Comparison of ENCODE assay signal across 8 mouse cellular contexts in genomic region chr1:74950576-74951490, GRCm38 (mm10). TPM values are rescaled to one million over a fixed set of nuclear protein-coding genes. Genes with fewer than 3 reads are reported as not detected.
DNase-seq lines count a peak whose midpoint lies in the region; ATAC-seq and TF ChIP-seq lines count a peak whose summit lies in the region.

No protein-coding gene starts in this region.

- H3K4me2 ChIP-seq in lung, postnatal 0 days (replicated peaks; ENCODE audit: low read depth, low read length): peak overlapping the region; percentile 57
- H3K4me2 ChIP-seq in forebrain, postnatal 0 days (ENCODE audit: low read depth): peak overlapping the region; percentile 54

- DNase-seq in lung, postnatal 0 days (ENCODE audit: low spot score): no peak
- DNase-seq in lung, adult 18-20 months: no peak
- DNase-seq in forebrain, postnatal 0 days: no peak
- DNase-seq in limb, embryonic 10.5 days (ENCODE audit: low spot score): peak; percentile 66
- no peak for DNase-seq in adrenal gland, adult 8-10 months
- DNase-seq in spleen, adult 18-20 months: no peak

- no peaks in the 10 kb centered on the region for H3K36me3 ChIP-seq in lung, postnatal 0 days (ENCODE audit: insufficient read depth, low read length)
- no peaks in the 10 kb centered on the region for H3K36me3 ChIP-seq in forebrain, postnatal 0 days (ENCODE audit: insufficient read depth)
- no peaks in the 10 kb centered on the region for H3K36me3 ChIP-seq in limb, embryonic 10.5 days
- H3K36me3 ChIP-seq in small intestine, adult 2 months (ENCODE audit: control insufficient read depth, insufficient read depth, low read length): peaks cover 26% of the 10 kb centered on the region

- H3K4me1 ChIP-seq in lung, postnatal 0 days (ENCODE audit: insufficient read depth, low read depth, low read length): peaks cover 15% of the 10 kb centered on the region
- 0 out of 2 replicates have a peak, but pooled peaks cover 18% of the 10 kb centered on the region for H3K4me1 ChIP-seq in forebrain, postnatal 0 days (ENCODE audit: insufficient read depth)
- peaks cover 38% of the 10 kb centered on the region for H3K4me1 ChIP-seq in limb, embryonic 10.5 days
- H3K4me1 ChIP-seq in small intestine, adult 2 months (ENCODE audit: control insufficient read depth, insufficient read depth, insufficient read length, low read length): peaks cover 9% of the 10 kb centered on the region

- peak overlapping the region; percentile 32 for H3K4me3 ChIP-seq in lung, postnatal 0 days (ENCODE audit: low read depth, low read length)
- peak overlapping the region; percentile 32 for H3K4me3 ChIP-seq in forebrain, postnatal 0 days (ENCODE audit: low read depth, low read length)
- H3K4me3 ChIP-seq in limb, embryonic 10.5 days: peak overlapping the region; percentile 44
- H3K4me3 ChIP-seq in small intestine, adult 2 months (ENCODE audit: low read depth, low read length): peak overlapping the region; percentile 81

- H3K9me3 ChIP-seq in lung, postnatal 0 days (ENCODE audit: low read length): no peaks in the 10 kb centered on the region
- H3K9me3 ChIP-seq in forebrain, postnatal 0 days (ENCODE audit: low read length): no peaks in the 10 kb centered on the region
- no peaks in the 10 kb centered on the region for H3K9me3 ChIP-seq in limb, embryonic 10.5 days (replicated peaks)

- H3K27me3 ChIP-seq in lung, postnatal 0 days (replicated peaks; ENCODE audit: insufficient read depth, low read length): peaks cover 72% of the 10 kb centered on the region
- peaks cover 81% of the 10 kb centered on the region for H3K27me3 ChIP-seq in forebrain, postnatal 0 days (ENCODE audit: insufficient read depth, low read length)
- H3K27me3 ChIP-seq in limb, embryonic 10.5 days (ENCODE audit: low read depth, poor library complexity, severe bottlenecking): peaks cover 99% of the 10 kb centered on the region
- no peaks in the 10 kb centered on the region for H3K27me3 ChIP-seq in small intestine, adult 2 months (ENCODE audit: control insufficient read depth, insufficient read depth, low read length)

- H3K9ac ChIP-seq in lung, postnatal 0 days (replicated peaks; ENCODE audit: low read depth): no peak overlapping the region
- 0 out of 2 replicates have a peak overlapping the region, but pooled peaks have one; percentile 28 for H3K9ac ChIP-seq in forebrain, postnatal 0 days

- H3K27ac ChIP-seq in lung, postnatal 0 days (ENCODE audit: low read length): no peak overlapping the region
- no peak overlapping the region for H3K27ac ChIP-seq in forebrain, postnatal 0 days (ENCODE audit: low read depth, low read length)
- H3K27ac ChIP-seq in limb, embryonic 10.5 days: no peak overlapping the region
- H3K27ac ChIP-seq in small intestine, adult 2 months (ENCODE audit: insufficient read depth, low read depth, low read length): peak overlapping the region; percentile 95

- no peak for TF ChIP-seq CTCF in lung, postnatal 0 days (IDR thresholded peaks at IDR 0.05)
- TF ChIP-seq CTCF in forebrain, postnatal 0 days (IDR thresholded peaks at IDR 0.05; ENCODE audit: low read depth): no peak
- no peak for TF ChIP-seq CTCF in small intestine, adult 2 months (IDR thresholded peaks at IDR 0.05; ENCODE audit: extremely low read depth, insufficient read length, insufficient replicate concordance, low read depth, low read length)

- no peak for ATAC-seq in lung, postnatal 0 days
- ATAC-seq in forebrain, postnatal 0 days: no peak
- ATAC-seq in megakaryocyte-erythroid progenitor cell, adult 5-6 weeks (replicated peaks; ENCODE audit: low FRiP score, low TSS enrichment, poor library complexity, severe bottlenecking): no peak

- WGBS in lung, postnatal 0 days: 2% methylated on average over 67 of the region's 84 CpGs
- WGBS in forebrain, postnatal 0 days: 1% methylated on average over 77 of the region's 84 CpGs
- WGBS in limb, embryonic 10.5 days: 2% methylated on average over 84 of the region's 84 CpGs
- 2% methylated on average over 84 of the region's 84 CpGs for WGBS in small intestine, adult 2 months

- no peak; the same call in 1 of the 2 replicates for TF ChIP-seq POLR2A in small intestine, adult 2 months (IDR thresholded peaks at IDR 0.05; ENCODE audit: low read depth, low read length)

- no peak for TF ChIP-seq EP300 in lung, postnatal 0 days (IDR thresholded peaks at IDR 0.05)

RNA-seq across cellular contexts. Expression of gene Ihh, which starts 0.6 kb away (rescaled TPM):
- 0.10 and 0.16 TPM in 2 replicates for polyA plus RNA-seq in lung, postnatal 0 days (2015; fragmentation: Nextera tagmentation; extraction: Ambion mirVana)
- total RNA-seq in forebrain, postnatal 0 days (2014; rRNA removed): 0.08 and 0.29 TPM in 2 replicates
- 0.11 and 0.19 TPM in 2 replicates for polyA plus RNA-seq in forebrain, postnatal 0 days (2015; fragmentation: Nextera tagmentation; extraction: Ambion mirVana)
- 0.08 and 0.11 TPM in 2 replicates for polyA plus RNA-seq in limb, embryonic 10.5 days (2016; fragmentation: Nextera tagmentation; extraction: Ambion mirVana)
- 67.5 and 198 TPM in 2 replicates for polyA plus RNA-seq in small intestine, adult 2 months (2012; rRNA removed)
- under 1 TPM in 3 of 4 experiments, not detected in 1; 0.16 to 0.20 (median 0.18) TPM for total RNA-seq in adrenal gland, adult 8-10 months (2022)
- not detected in 2 replicates for total RNA-seq in megakaryocyte-erythroid progenitor cell, adult 5-6 weeks (2014; fragmentation: Nextera tagmentation)
- total RNA-seq in megakaryocyte-erythroid progenitor cell, adult 5-6 weeks (2017): 0.80 TPM in 1 of 2 replicates, not detected in the other

RNA-seq across cellular contexts. Expression of gene Cfap65, which starts 15.4 kb away (rescaled TPM):
- 2.0 and 2.3 TPM in 2 replicates for polyA plus RNA-seq in lung, postnatal 0 days (2015; fragmentation: Nextera tagmentation; extraction: Ambion mirVana)
- 2.1 and 3.4 TPM in 2 replicates for total RNA-seq in forebrain, postnatal 0 days (2014; rRNA removed)
- polyA plus RNA-seq in forebrain, postnatal 0 days (2015; fragmentation: Nextera tagmentation; extraction: Ambion mirVana): 0.52 and 1.1 TPM in 2 replicates
- not detected in 2 replicates for polyA plus RNA-seq in limb, embryonic 10.5 days (2016; fragmentation: Nextera tagmentation; extraction: Ambion mirVana)
- 0.03 and 0.15 TPM in 2 replicates for polyA plus RNA-seq in small intestine, adult 2 months (2012; rRNA removed)
- total RNA-seq in adrenal gland, adult 8-10 months (2022): under 1 TPM in 1 of 4 experiments, not detected in 3; 0.03 TPM
- total RNA-seq in megakaryocyte-erythroid progenitor cell, adult 5-6 weeks (2014; fragmentation: Nextera tagmentation): not detected in 2 replicates
- not detected in 2 replicates for total RNA-seq in megakaryocyte-erythroid progenitor cell, adult 5-6 weeks (2017)

RNA-seq across cellular contexts. Expression of gene Cryba2, which starts 57.9 kb away (rescaled TPM):
- polyA plus RNA-seq in lung, postnatal 0 days (2015; fragmentation: Nextera tagmentation; extraction: Ambion mirVana): not detected in 2 replicates
- total RNA-seq in forebrain, postnatal 0 days (2014; rRNA removed): not detected in 2 replicates
- not detected in 2 replicates for polyA plus RNA-seq in forebrain, postnatal 0 days (2015; fragmentation: Nextera tagmentation; extraction: Ambion mirVana)
- not detected in 2 replicates for polyA plus RNA-seq in limb, embryonic 10.5 days (2016; fragmentation: Nextera tagmentation; extraction: Ambion mirVana)
- polyA plus RNA-seq in small intestine, adult 2 months (2012; rRNA removed): 0.86 and 1.1 TPM in 2 replicates
- 1 to 10 TPM in 3 of 4 experiments, under 1 TPM in 1; 0.56 to 2.1 (median 1.4) TPM for total RNA-seq in adrenal gland, adult 8-10 months (2022)
- not detected in 2 replicates for total RNA-seq in megakaryocyte-erythroid progenitor cell, adult 5-6 weeks (2014; fragmentation: Nextera tagmentation)
- not detected in 2 replicates for total RNA-seq in megakaryocyte-erythroid progenitor cell, adult 5-6 weeks (2017)

Comparison
In these comparisons a context has a peak if more than half of its experiments do, and no peak if none do; other contexts are left out.
1. RNA of gene Ihh, which starts 0.6 kb away (polyA plus RNA-seq): 67.5 to 198 TPM in small intestine, adult 2 months; 0.11 to 0.19 TPM in forebrain, postnatal 0 days, 0.10 to 0.16 TPM in lung, postnatal 0 days and 0.08 to 0.11 TPM in limb, embryonic 10.5 days; every median in the first group is over 10 times any median in the second.
2. Peak in every context shown above with its lines, with median percentiles within 50 percentile points of each other: H3K4me3 ChIP-seq.